Mouse (Mus musculus) macrophage (primary cell): ENCODE data around the gene Vldlr. TPM values are rescaled to one million over a fixed set of nuclear protein-coding genes. Genes with fewer than 3 reads are reported as not detected.

Experiments
- H3K27ac ChIP-seq: fragments of 350-480 bp; formaldehyde crosslinking; 2 replicates; pipeline ENCODE4 v1.9.0; 2021
- H3K36me3 ChIP-seq: fragments of 350-480 bp; formaldehyde crosslinking; 2 replicates; pipeline ENCODE4 v1.9.0; 2021; ENCODE audit errors: inconsistent target
- H3K4me3 ChIP-seq: fragments of 350-480 bp; formaldehyde crosslinking; 2 replicates; pipeline ENCODE4 v1.9.0; 2021; ENCODE audit errors: inconsistent target
- H3K79me2 ChIP-seq: fragments of 350-480 bp; formaldehyde crosslinking; 2 replicates; pipeline ENCODE4 v1.9.0; 2021; ENCODE audit errors: inconsistent target
- WGBS: methylation state at CpG from one replicate; pipeline ENCODE4 v1.1.7; 2026; ENCODE audit warnings: inconsistent platforms; ENCODE audit not compliant: missing documents; 5-methylcytosine and 5-hydroxymethylcytosine counted together
- polyA plus RNA-seq: library from polyadenylated mRNA; stranded (reverse); fragments of 250-400 nt; gene quantifications from 3 replicates; pipeline ENCODE4 v1.2.4, GENCODE M21; 2018; ENCODE audit warnings: inconsistent platforms
- total RNA-seq, 78 experiments: library from RNA; depleted of rRNA; stranded (reverse); fragments of 250-400 nt; gene quantifications; 1 replicate in 9 of 78; 2 replicates in 24 of 78; 3 replicates in 43 of 78; 4 replicates in 2 of 78; pipeline ENCODE4 v1.2.4; 2018; ENCODE audit warnings: inconsistent platforms in 56 of 78

Vldlr gene
- total RNA-seq (2018; cell fraction: chromatin; rRNA removed), result 1 to 10 TPM in 1 of 26 experiments, under 1 TPM in 5, not detected in 20; 0.04 to 5.1 (median 0.43) TPM
- total RNA-seq (2018; cell fraction: cytosol; rRNA removed), result under 1 TPM in 17 of 26 experiments, not detected in 9; under 0.01 to 0.19 (median 0.05) TPM
- total RNA-seq (2018; cell fraction: nucleus; rRNA removed), result under 1 TPM in 14 of 26 experiments, not detected in 12; 0.04 to 0.82 (median 0.36) TPM
- polyA plus RNA-seq, result 0.01 to 0.08 TPM (median 0.06 TPM) in 3 replicates

DNA sequence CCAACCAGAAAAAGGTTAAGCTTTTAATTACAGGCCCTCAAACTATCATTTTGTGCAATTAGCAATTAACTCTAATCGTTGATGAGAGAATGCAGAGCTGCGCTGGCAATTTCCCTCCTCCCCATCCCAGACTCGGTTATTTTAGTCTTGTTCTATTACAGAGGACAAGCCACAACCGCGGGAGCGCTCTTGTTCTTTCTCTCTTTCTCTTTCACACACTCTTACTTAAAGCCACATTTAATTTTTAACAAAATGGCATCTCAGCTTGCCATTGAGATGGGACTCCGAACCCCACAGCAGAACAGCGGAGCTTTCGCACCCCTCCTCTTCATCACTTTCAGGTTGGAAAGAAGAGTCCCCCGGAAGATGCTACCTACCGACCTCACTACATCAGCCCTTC is at the start of gene Vldlr:
Gene Vldlr, plus strand, starts transcription at position 167 of the 400 bp plus-strand sequence.
- no peaks in the 10 kb centered on the region for H3K36me3 ChIP-seq
- no peak within 1 kb of the TSS for H3K27ac ChIP-seq
- no peaks in the 10 kb centered on the region for H3K79me2 ChIP-seq
- WGBS, result 16% methylated on average over 11 of the region's 11 CpGs
- H3K4me3 ChIP-seq, result no peak within 1 kb of the TSS

GRCm38 (mm10) chr19:27167601-27168319 is 48.5 kb upstream of the Vldlr start:
- Histone ChIP-seq H3K79me2 (no peaks in the 10 kb centered on the region), H3K36me3 (no peaks in the 10 kb centered on the region), H3K4me3 (no peak overlapping the region), H3K27ac (no peak overlapping the region)
- 85% methylated on average over 5 of the region's 5 CpGs for WGBS

DNA sequence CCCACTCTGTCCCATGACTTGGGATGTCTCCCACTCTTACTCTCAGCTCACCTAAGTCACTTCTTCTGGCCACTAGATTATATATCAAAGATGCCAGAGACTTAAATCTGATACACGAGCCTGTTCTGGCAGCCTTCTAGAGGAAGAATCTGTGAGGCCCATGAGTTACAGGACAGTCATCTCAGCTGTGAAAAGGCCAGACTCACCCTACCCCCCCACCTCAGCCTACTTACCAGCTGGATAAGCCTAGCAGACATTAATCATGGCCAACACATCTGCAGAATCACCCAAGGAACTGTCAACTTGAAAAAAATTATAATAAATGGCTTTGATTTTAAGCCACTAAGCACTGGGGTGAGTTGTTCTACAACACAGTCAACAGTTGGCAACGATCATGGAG is 42.4 kb upstream of the Vldlr start:
- no peak overlapping the region for H3K27ac ChIP-seq
- H3K36me3 ChIP-seq, result no peaks in the 10 kb centered on the region
- H3K79me2 ChIP-seq, result no peaks in the 10 kb centered on the region
- WGBS, result 88% methylated on average over 2 of the region's 2 CpGs
- H3K4me3 ChIP-seq, result no peak overlapping the region

- WGBS, result 77% methylated on average over 1 of the region's 1 CpGs
- Histone ChIP-seq H3K4me3 (no peak overlapping the region), H3K36me3 (no peaks in the 10 kb centered on the region), H3K79me2 (no peaks in the 10 kb centered on the region), H3K27ac (no peak overlapping the region)
Measured at GRCm38 (mm10) chr19:27175617-27176016, 40.7 kb upstream of the Vldlr start.

DNA sequence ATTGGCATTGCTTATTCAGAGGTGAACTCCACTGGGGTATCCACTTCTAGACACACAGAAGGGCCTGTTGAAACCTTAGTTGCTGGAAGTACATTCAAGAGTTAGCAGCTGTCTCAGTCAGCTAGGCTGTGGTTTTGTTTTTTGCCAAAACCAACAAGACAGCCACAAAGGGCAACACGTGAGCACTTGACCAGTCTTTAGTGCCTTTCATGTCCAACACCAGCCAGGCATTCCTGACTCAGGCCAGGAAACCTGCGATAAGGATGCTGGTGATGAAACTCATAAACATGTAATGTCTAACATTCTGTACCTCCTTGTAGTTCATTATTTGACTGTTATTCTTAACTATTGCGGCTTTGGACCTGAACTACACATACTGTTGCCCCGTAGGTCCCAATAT is 39.7 kb upstream of the Vldlr start:
- H3K79me2 ChIP-seq, result no peaks in the 10 kb centered on the region
- H3K4me3 ChIP-seq, result no peak overlapping the region
- H3K27ac ChIP-seq, result no peak overlapping the region
- H3K36me3 ChIP-seq, result no peaks in the 10 kb centered on the region
- 55% methylated on average over 4 of the region's 4 CpGs for WGBS

DNA sequence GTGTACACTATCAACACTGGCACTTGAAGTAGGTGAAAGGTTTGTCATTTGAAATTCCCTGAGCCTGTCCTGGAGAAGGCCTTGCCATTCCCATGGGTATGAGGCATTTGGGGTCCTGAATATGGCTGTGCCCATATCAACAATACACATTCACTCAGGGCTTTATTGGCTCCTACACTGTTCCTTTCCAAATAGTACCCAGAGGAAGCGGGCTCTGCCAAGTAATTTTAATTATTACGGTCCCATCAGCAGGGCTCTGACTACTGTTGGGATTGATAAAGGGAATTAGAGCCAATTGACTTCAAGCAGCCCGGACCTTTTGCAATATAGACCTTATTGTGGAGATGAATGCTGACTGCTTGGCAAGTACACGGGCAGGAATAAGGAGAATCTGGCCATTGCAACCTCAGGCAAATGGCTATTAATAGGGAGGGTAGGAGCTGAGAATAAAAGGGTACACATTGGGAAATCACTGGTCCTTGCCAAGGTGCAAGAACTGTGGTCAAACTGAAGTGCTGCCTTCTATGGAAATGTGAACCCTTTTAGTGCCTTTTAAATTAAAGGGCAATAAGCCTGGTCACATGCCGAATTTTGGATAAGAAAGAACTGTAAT is 38.0 kb upstream of the Vldlr start:
- no peaks in the 10 kb centered on the region for H3K36me3 ChIP-seq
- 87% methylated on average over 4 of the region's 5 CpGs for WGBS
- H3K27ac ChIP-seq, result no peak overlapping the region
- no peaks in the 10 kb centered on the region for H3K79me2 ChIP-seq
- no peak overlapping the region for H3K4me3 ChIP-seq

GRCm38 (mm10) chr19:27180351-27181122 is 35.7 kb upstream of the Vldlr start:
- Histone ChIP-seq H3K27ac (no peak overlapping the region), H3K79me2 (no peaks in the 10 kb centered on the region), H3K36me3 (no peaks in the 10 kb centered on the region), H3K4me3 (no peak overlapping the region)
- 42% methylated on average over 18 of the region's 18 CpGs for WGBS

DNA sequence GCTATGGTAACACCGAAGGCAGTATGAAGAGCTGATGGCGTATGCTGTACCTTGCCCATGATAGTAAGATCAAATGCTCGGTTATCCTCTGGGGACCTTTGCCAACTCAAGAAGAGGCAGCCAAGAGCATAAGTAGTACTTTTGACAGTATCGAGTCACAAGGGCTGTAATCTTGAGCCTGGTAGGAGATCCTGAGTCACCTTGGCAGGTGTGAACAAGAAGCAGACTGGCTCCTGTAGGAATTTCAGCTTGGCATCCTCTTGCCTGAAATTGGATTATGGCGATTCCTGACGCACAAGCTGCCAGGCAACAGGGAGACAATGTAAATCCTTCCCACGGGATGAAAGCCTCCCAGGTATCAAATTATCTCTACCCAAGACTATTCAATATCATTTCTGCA is 32.8 kb upstream of the Vldlr start:
- H3K27ac ChIP-seq, result no peak overlapping the region
- H3K4me3 ChIP-seq, result no peak overlapping the region
- no peaks in the 10 kb centered on the region for H3K36me3 ChIP-seq
- WGBS, result 91% methylated on average over 7 of the region's 7 CpGs
- no peaks in the 10 kb centered on the region for H3K79me2 ChIP-seq

DNA sequence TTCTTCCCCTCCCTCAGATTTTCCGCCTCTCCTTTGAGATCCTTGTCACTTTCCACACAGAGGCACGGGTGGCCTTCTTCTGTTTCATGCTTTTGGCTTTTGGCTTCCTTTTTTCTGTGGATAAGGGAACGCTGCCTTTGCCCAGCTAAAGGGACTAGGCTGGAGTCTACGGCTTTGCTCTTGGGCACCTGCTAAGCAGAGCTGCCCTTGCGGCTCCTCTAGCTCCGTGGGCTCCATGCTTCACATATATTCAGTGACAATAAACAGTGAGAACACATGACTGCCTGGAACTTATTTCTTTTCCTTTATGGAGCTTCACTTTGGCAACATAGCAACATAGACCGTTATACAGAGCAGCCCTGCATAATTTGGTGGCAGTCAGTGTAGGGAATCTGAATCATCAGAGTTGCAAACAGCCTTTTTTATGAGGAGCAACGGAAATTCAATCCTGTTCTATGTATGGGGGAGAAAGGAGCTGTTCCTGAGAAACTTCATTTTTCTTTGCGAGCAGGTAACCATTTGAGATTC is 12.5 kb upstream of the Vldlr start:
- Histone ChIP-seq H3K79me2 (no peaks in the 10 kb centered on the region), H3K27ac (no peak overlapping the region), H3K4me3 (no peak overlapping the region), H3K36me3 (no peaks in the 10 kb centered on the region)
- 88% methylated on average over 9 of the region's 9 CpGs for WGBS

DNA sequence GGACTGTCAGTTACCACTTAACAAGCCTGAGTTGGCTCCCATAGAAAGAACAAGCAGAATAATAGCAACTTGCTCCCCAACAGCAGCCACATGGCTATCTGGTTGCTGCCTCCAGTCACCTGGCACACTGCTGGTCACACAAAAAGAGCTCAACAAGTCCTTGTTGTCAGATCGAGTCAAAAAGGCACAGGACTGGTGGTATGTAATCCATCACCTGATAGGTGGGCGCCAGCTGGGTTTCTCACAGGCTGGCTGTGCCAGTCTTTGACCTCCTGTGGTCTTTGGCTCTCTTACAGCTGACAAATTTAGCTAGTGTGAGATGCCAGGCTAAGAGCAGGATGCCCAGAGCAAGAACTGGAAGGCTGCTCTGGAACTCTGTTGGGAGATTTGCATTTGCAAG is 5.3 kb upstream of the Vldlr start:
- 70% methylated on average over 2 of the region's 2 CpGs for WGBS
- H3K4me3 ChIP-seq, result no peak overlapping the region
- no peaks in the 10 kb centered on the region for H3K79me2 ChIP-seq
- H3K36me3 ChIP-seq, result no peaks in the 10 kb centered on the region
- H3K27ac ChIP-seq, result no peak overlapping the region

DNA sequence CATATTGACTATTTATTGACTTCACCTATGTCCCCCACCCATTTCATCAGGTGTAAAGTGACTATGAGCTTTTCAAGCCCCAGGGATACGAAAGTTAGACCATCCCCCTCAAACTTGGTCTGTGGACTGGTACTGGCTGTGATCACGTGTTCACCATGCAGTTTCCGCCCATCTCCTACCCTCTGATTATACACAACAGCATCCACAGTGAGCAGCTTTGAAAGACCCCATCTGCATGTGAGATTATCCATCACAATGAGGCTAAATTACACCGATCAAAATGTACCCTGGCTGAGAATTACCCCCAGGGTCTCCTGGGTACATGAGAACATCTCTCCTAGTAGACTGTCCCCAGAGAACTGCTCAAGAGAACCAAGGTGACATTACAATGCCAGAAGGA is 688 bp upstream of the Vldlr start:
- Histone ChIP-seq H3K36me3 (no peaks in the 10 kb centered on the region), H3K4me3 (no peak overlapping the region), H3K79me2 (no peaks in the 10 kb centered on the region), H3K27ac (no peak overlapping the region)
- WGBS, result 79% methylated on average over 4 of the region's 4 CpGs

GRCm38 (mm10) chr19:27216767-27217403 is 601 bp downstream of the Vldlr start:
- 2% methylated on average over 40 of the region's 62 CpGs for WGBS
- H3K36me3 ChIP-seq, result no peaks in the 10 kb centered on the region
- H3K4me3 ChIP-seq, result no peak overlapping the region
- no peak overlapping the region for H3K27ac ChIP-seq
- no peaks in the 10 kb centered on the region for H3K79me2 ChIP-seq

- under 1% methylated on average over 46 of the region's 52 CpGs for WGBS
- no peak overlapping the region for H3K4me3 ChIP-seq
- no peaks in the 10 kb centered on the region for H3K36me3 ChIP-seq
- H3K79me2 ChIP-seq, result no peaks in the 10 kb centered on the region
- H3K27ac ChIP-seq, result no peak overlapping the region
Measured at GRCm38 (mm10) chr19:27217404-27217940, 1.2 kb downstream of the Vldlr start.

GRCm38 (mm10) chr19:27217941-27218411 is 1.7 kb downstream of the Vldlr start:
- Histone ChIP-seq H3K4me3 (no peak overlapping the region), H3K36me3 (no peaks in the 10 kb centered on the region), H3K79me2 (no peaks in the 10 kb centered on the region), H3K27ac (no peak overlapping the region)
- 1% methylated on average over 32 of the region's 32 CpGs for WGBS
